Mouse (Mus musculus) cortical plate, adult 2 months (tissue): ENCODE measurements around the gene Arr3.

Experiments
- CTCF ChIP-seq: fragments of 200-500 bp; IDR thresholded peaks from 2 replicates; pipeline ENCODE4 v1.5.1; 2011; ENCODE audit warnings: mild to moderate bottlenecking, control low read depth, low read length; ENCODE audit not compliant: insufficient read depth; ENCODE audit errors: extremely low read depth
- POLR2A ChIP-seq: fragments of 200-500 bp; IDR thresholded peaks from 2 replicates; pipeline ENCODE4 v1.6.1; 2011; ENCODE audit warnings: mild to moderate bottlenecking, low read length, control low read depth; ENCODE audit not compliant: insufficient read depth; ENCODE audit errors: extremely low read depth

DNA sequence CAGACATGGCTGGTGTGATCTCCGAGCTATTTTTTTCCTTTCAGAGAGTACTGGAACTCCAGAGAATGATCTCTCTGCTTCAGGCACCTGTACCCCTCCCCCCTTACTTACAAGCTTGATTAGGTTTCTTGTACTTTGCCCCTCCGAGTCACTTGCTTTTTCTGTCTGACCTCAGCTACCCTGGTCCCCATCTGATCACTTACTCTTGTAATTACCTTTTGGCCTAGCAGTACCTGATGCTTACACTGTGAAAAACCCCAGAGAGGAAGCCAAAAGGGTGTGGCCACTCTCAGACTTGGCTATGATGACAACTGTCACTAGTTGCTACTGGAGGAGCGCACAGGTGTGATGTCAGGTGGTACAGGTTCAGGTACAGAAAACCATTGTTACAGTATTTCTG, 13.2 kb downstream of the Arr3 start:
- no peak for TF ChIP-seq CTCF
- TF ChIP-seq POLR2A: no peak
